Comparison of ENCODE assay signal across 21 mouse cellular contexts in genomic region chr6:120152739-120153696, GRCm38 (mm10). TPM values are rescaled to one million over a fixed set of nuclear protein-coding genes. Genes with fewer than 3 reads are reported as not detected.
DNase-seq lines count a peak whose midpoint lies in the region; ATAC-seq lines count a peak whose summit lies in the region.
"Had no signal": no experiment of that assay in that cellular context is flagged by ENCODE, and none has a peak within 500 bp of the region (broad histone marks: within the 10 kb centered on the region; RNA-seq: fewer than 3 reads in every experiment).

No protein-coding gene starts in this region.

- no peaks in the 10 kb centered on the region for H3K9me3 ChIP-seq in limb, embryonic 12.5 days
- H3K9me3 ChIP-seq in limb, embryonic 10.5 days (replicated peaks) = no peaks in the 10 kb centered on the region
- no peaks in the 10 kb centered on the region for H3K9me3 ChIP-seq in embryonic facial prominence, embryonic 12.5 days
- no peaks in the 10 kb centered on the region for H3K9me3 ChIP-seq in neural tube, embryonic 15.5 days (replicated peaks)
- H3K9me3 ChIP-seq: heart, embryonic 15.5 days; stomach, embryonic 15.5 days had no signal

- DNase-seq in embryo, embryonic 11 days = peak; percentile 30
- DNase-seq in embryo, embryonic 9.5 days (ENCODE audit: extremely low spot score) = no peak
- no peak for DNase-seq in limb, embryonic 10.5 days (ENCODE audit: low spot score)
- DNase-seq in layer of hippocampus, postnatal 36 days = no peak
- DNase-seq: cerebellum, adult 18-20 months; gastrocnemius, postnatal 10 days; kidney, adult 8-10 months; lung, adult 18-20 months; thymus, postnatal 14 days had no signal

- no peak overlapping the region for H3K9ac ChIP-seq in limb, embryonic 12.5 days (replicated peaks)
- H3K9ac ChIP-seq in embryonic facial prominence, embryonic 12.5 days = no peak overlapping the region
- no peak overlapping the region for H3K9ac ChIP-seq in neural tube, embryonic 15.5 days (replicated peaks)
- H3K9ac ChIP-seq: heart, embryonic 15.5 days; stomach, embryonic 15.5 days had no signal

- H3K36me3 ChIP-seq in limb, embryonic 12.5 days = no peaks in the 10 kb centered on the region
- no peaks in the 10 kb centered on the region for H3K36me3 ChIP-seq in limb, embryonic 10.5 days
- no peaks in the 10 kb centered on the region for H3K36me3 ChIP-seq in embryonic facial prominence, embryonic 12.5 days
- no peaks in the 10 kb centered on the region for H3K36me3 ChIP-seq in macrophage (ENCODE audit: inconsistent target)
- H3K36me3 ChIP-seq in neural tube, embryonic 15.5 days = no peaks in the 10 kb centered on the region
- H3K36me3 ChIP-seq: heart, embryonic 15.5 days; stomach, embryonic 15.5 days had no signal

- 85% methylated on average over 25 of the region's 26 CpGs for WGBS in limb, embryonic 12.5 days
- WGBS in limb, embryonic 10.5 days = 87% methylated on average over 25 of the region's 26 CpGs
- WGBS in embryonic facial prominence, embryonic 12.5 days = 73% methylated on average over 25 of the region's 26 CpGs
- 87% methylated on average over 20 of the region's 26 CpGs for WGBS in macrophage (ENCODE audit: missing documents)
- WGBS in neural tube, embryonic 15.5 days = 81% methylated on average over 24 of the region's 26 CpGs

- no peak overlapping the region for H3K4me2 ChIP-seq in limb, embryonic 12.5 days
- no peak overlapping the region for H3K4me2 ChIP-seq in embryonic facial prominence, embryonic 12.5 days (replicated peaks)
- no peak overlapping the region for H3K4me2 ChIP-seq in neural tube, embryonic 15.5 days
- H3K4me2 ChIP-seq: heart, embryonic 15.5 days; stomach, embryonic 15.5 days had no signal

- no peaks in the 10 kb centered on the region for H3K27me3 ChIP-seq in limb, embryonic 12.5 days
- H3K27me3 ChIP-seq in limb, embryonic 10.5 days (ENCODE audit: low read depth, poor library complexity, severe bottlenecking) = no peaks in the 10 kb centered on the region
- no peaks in the 10 kb centered on the region for H3K27me3 ChIP-seq in embryonic facial prominence, embryonic 12.5 days
- no peaks in the 10 kb centered on the region for H3K27me3 ChIP-seq in neural tube, embryonic 15.5 days (replicated peaks)
- H3K27me3 ChIP-seq: heart, embryonic 15.5 days; stomach, embryonic 15.5 days had no signal

- no peak overlapping the region for H3K27ac ChIP-seq in limb, embryonic 12.5 days
- no peak overlapping the region for H3K27ac ChIP-seq in limb, embryonic 10.5 days
- H3K27ac ChIP-seq in embryonic facial prominence, embryonic 12.5 days = 0 out of 2 replicates have a peak overlapping the region, but pooled peaks have one; percentile 9
- H3K27ac ChIP-seq in macrophage = peak overlapping the region; percentile 95
- no peak overlapping the region for H3K27ac ChIP-seq in neural tube, embryonic 15.5 days (replicated peaks)
- H3K27ac ChIP-seq: heart, embryonic 15.5 days; stomach, embryonic 15.5 days had no signal

- no peaks in the 10 kb centered on the region for H3K79me2 ChIP-seq in macrophage (ENCODE audit: inconsistent target)

- ATAC-seq in limb, embryonic 12.5 days (ENCODE audit: insufficient number of reproducible peaks, insufficient read depth, low FRiP score, low TSS enrichment, low read depth) = peak; percentile 58; the same call in 1 of the 2 replicates
- ATAC-seq in embryonic facial prominence, embryonic 12.5 days (ENCODE audit: insufficient number of reproducible peaks, insufficient read depth, low FRiP score, low TSS enrichment) = no peak
- ATAC-seq in neural tube, embryonic 15.5 days (ENCODE audit: low FRiP score) = no peak
- ATAC-seq: forebrain, embryonic 16.5 days; midbrain, embryonic 16.5 days had no signal

- peaks cover 17% of the 10 kb centered on the region for H3K4me1 ChIP-seq in limb, embryonic 12.5 days (replicated peaks)
- H3K4me1 ChIP-seq in limb, embryonic 10.5 days = peaks cover 20% of the 10 kb centered on the region
- peaks cover 12% of the 10 kb centered on the region; the same call in 1 of the 2 replicates for H3K4me1 ChIP-seq in embryonic facial prominence, embryonic 12.5 days
- peaks cover 8% of the 10 kb centered on the region for H3K4me1 ChIP-seq in neural tube, embryonic 15.5 days
- H3K4me1 ChIP-seq: stomach, embryonic 15.5 days had no signal

- H3K4me3 ChIP-seq in limb, embryonic 12.5 days (replicated peaks) = no peak overlapping the region
- H3K4me3 ChIP-seq in limb, embryonic 10.5 days = no peak overlapping the region
- no peak overlapping the region for H3K4me3 ChIP-seq in embryonic facial prominence, embryonic 12.5 days
- no peak overlapping the region for H3K4me3 ChIP-seq in macrophage (ENCODE audit: inconsistent target)
- H3K4me3 ChIP-seq in neural tube, embryonic 15.5 days (replicated peaks) = no peak overlapping the region
- H3K4me3 ChIP-seq: heart, embryonic 15.5 days; stomach, embryonic 15.5 days had no signal

RNA-seq across cellular contexts. Expression of gene Ninj2, which starts 59.9 kb away (rescaled TPM):
- not detected in 2 replicates for polyA plus RNA-seq in limb, embryonic 12.5 days (2016; fragmentation: Nextera tagmentation; extraction: Ambion mirVana)
- polyA plus RNA-seq in limb, embryonic 10.5 days (2016; fragmentation: Nextera tagmentation; extraction: Ambion mirVana) = 0.31 TPM in 1 of 2 replicates, not detected in the other
- not detected in 2 replicates for polyA plus RNA-seq in embryonic facial prominence, embryonic 12.5 days (2016; fragmentation: Nextera tagmentation; extraction: Ambion mirVana)
- total RNA-seq in macrophage (2018; cell fraction: chromatin; rRNA removed) = not detected
- total RNA-seq in macrophage (2018; cell fraction: cytosol; rRNA removed) = under 1 TPM in 6 of 26 experiments, not detected in 20; 0.18 to 0.34 (median 0.29) TPM
- total RNA-seq in macrophage (2018; cell fraction: nucleus; rRNA removed) = not detected
- polyA plus RNA-seq in macrophage (2018) = not detected in 3 replicates
- total RNA-seq in layer of hippocampus, postnatal 36 days (2021) = 1 to 10 TPM in 1 of 2 experiments, under 1 TPM in 1; 0.66 to 1.7 TPM
- 0.19 and 0.46 TPM in 2 replicates for polyA plus RNA-seq in neural tube, embryonic 15.5 days (2015; fragmentation: Nextera tagmentation; extraction: Ambion mirVana)
- total RNA-seq: adrenal gland, adult 18-20 months; gastrocnemius, postnatal 10 days had no signal
- polyA plus RNA-seq: forebrain, embryonic 16.5 days; large intestine, adult 2 months; limb, embryonic 11.5 days; midbrain, embryonic 16.5 days; neural tube, embryonic 11.5 days; stomach, embryonic 15.5 days had no signal

Comparison
In these comparisons a context has a peak if more than half of its experiments do, and no peak if none do; other contexts are left out.
1. H3K27ac ChIP-seq: peak in embryonic facial prominence, embryonic 12.5 days (single experiment) and macrophage (single experiment); none in limb, embryonic 12.5 days (single experiment), limb, embryonic 10.5 days (single experiment) and neural tube, embryonic 15.5 days (single experiment).